Mouse (Mus musculus) megakaryocyte, embryonic 14.5 days (primary cell): ENCODE measurements around the gene Mafg.

ENCODE experiments used
- FLI1 ChIP-seq: IDR thresholded peaks from 2 replicates; pipeline ENCODE4 v1.6.1; 2012; ENCODE audit warnings: low read length, inconsistent platforms, mixed read lengths
- GATA1 ChIP-seq: IDR thresholded peaks from 3 replicates; pipeline ENCODE4 v1.6.1; 2012; ENCODE audit warnings: mixed read lengths, low read length, inconsistent platforms, borderline replicate concordance

DNA sequence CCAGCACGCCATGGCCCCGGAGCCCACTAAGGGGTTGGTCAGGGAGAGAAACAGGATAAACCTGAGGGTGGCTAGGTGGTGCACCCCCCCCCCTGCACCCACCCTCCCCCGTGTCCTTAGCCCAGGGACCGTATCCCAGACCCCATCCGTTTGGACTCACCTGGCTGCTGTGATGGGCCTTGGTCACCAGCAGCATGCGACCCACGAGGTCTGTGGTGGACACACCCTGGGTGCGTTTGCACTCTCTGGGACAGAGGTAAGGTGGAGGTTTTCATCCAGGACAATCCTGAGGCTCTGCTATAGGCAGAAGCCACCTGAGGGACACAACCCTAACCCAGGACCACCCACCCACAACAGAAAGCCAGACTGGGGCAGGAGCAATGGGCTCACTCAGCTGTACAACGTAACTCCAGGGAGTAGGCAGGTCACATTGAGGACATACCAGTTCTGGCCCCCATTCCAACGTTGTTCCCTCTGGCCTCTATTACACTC is 19.9 kb downstream of the Mafg start:
- TF ChIP-seq FLI1 (no peak), GATA1 (no peak)
